Mouse (Mus musculus): ENCODE data around the gene Svopl.

Svopl gene

DNA sequence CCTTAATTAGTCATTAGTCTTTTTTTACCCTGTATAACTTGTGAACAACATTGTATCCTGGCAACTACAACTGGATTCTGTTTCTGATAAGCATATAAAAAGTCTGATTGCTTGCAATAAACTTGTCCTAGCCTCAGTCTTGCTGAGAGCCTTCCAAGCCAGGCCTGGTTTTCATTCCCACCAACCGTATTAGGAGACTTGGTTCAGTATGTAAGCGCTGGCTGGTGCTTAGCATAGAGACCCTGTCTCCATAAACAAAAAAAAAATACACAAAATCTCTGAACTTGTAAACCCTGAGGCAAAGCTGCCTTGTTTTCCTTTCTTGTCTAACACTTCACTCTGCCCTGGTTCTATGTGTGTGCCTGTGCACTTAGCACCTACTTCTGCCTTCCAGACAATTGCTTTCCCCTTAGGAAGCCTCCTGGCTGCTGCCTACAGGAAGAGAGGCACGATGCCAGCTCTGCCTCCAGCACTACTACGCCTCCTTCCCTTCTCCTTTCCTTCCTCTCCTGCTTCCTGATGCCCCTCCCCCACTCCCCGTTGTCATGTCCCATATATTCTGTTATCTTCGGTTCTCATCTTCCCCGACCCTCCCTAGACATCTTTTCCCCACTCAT is 14.8 kb downstream of the Svopl start:
- DNase-seq (ENCODE audit: low spot score), result no peak

DNA sequence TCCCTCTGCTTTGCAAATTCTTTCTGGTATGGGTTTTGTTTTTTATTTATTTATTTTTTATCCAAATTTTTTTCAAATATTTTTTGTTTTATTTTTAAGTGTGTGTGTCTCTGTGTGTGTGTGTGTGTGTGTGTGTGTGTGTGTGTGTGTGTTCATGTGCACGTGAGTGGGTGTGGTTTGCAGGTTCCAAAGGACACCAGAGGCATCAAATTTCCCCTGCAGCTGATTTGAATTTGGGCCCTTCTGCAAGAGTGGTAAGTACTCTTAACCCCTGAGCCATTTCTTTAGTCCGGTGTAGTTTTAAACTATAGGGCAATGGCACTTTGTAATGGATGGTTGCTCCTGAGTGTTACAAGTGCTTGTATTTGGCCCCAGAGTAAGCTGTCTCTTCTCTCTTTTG is 18.6 kb downstream of the Svopl start:
- DNase-seq (ENCODE audit: low spot score), result no peak

GRCm38 (mm10) chr6:38027771-38028170 is 19.0 kb downstream of the Svopl start:
- DNase-seq (ENCODE audit: low spot score), result no peak

DNA sequence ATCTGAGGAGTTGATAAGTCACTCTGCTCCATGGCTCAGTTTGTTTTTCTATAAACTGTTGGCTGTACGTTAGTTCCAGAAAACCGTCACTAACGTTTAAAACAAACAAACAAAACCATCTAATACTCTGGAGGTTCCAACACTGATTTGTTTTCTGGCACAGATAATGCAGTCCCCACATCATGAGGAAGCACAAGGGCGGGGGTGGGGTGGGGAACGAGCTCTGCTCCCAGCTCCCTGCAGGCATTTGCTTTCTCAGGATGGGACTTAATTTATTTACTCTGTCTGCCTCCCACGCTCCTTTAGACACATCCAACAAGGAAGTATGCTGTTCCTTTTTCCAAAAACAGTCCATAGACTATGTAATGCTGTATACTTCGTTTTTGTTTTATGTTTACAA is 23.5 kb downstream of the Svopl start:
- DNase-seq (ENCODE audit: low spot score), result no peak

GRCm38 (mm10) chr6:38021406-38021805 is 25.4 kb downstream of the Svopl start:
- DNase-seq (ENCODE audit: low spot score), result no peak

GRCm38 (mm10) chr6:38012829-38013228 is 34.0 kb downstream of the Svopl start:
- no peak for DNase-seq (ENCODE audit: low spot score)

DNA sequence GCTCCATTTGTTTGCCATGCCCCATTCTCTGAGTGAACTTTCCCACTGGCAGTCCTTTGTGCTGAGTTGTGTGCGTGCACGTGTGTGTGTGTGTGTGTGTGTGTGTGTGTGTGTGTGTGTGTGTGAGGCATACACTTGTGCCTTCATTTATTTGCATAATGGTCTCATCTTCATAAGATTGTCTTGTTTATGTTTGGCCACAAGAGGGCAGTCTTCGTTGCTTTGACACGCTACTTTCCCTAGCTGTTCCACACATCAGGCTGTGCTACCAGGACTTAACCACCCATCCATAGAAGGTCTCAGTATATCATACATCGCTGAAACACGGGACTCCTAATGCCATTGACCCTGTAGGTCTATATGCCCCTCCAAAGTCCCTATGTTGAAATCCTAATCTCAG is 39.3 kb downstream of the Svopl start:
- DNase-seq (ENCODE audit: low spot score), result peak; percentile 48

DNA sequence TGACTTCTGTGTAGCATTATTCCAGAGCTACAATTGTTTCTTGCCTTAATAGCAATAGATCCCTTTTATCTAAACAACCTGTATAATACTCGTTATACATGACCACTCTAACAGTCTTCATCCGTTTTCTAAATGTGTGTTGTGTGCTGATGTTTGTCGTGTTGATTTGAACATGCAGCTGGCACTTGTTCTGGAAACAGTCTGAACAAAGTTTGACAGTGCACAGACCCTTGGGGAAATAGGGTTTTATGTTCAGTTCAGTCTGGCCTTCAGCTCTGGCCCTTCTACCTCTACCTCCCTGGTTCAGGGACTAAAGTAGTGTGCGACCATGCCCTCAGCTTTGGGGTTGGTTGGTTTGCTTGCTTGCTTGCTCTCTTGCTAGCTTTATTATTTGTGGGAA is 79.4 kb downstream of the Svopl start:
- no peak for DNase-seq (ENCODE audit: low spot score)

DNA sequence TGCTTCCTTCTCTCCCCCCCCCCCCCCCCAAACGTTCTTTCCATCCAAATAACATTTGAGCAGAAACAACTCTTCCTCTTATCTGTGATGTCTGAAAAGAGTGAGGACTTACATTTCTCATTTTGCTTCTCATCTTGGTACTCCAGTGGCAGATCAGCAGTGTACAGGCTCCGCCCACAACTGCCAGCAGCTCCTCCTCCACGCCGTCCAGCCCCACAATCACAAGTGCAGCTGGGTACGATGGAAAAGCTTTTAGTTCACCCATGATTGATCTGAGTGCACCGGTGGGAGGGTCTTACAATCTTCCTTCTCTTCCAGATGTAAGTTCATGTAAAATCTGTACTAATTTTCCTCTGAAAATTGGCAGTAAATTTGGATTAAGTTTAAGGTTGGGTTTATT is 95.5 kb downstream of the Svopl start:
- no peak for DNase-seq (ENCODE audit: low spot score)

DNA sequence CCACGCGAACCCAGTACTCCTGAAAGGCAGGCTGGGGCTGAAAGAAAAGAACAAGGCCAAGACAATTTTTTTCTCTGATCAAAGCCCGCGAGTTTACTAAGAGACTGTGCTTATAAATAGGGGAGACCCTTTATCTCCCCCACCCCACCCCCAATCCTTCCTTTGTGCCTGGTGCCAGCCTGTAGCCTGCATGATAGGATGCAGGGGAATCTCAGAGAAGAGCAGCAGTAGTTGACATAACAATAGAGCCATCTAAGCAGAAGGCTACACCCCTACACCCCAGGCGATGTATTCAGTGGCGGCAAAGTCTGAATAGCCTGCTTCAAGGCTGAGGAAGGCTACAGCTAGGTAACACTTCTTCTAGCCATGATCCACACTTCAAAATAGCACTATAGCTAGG is 110.3 kb downstream of the Svopl start:
- no peak for DNase-seq (ENCODE audit: low spot score)

All from MN1 (cell line).